Mouse (Mus musculus) ES-Bruce4 (cell line): ENCODE measurements around the gene Clrn3. TPM values are rescaled to one million over a fixed set of nuclear protein-coding genes. Genes with fewer than 3 reads are reported as not detected.

Experiments
- H3K27ac ChIP-seq: 2 replicates; pipeline ENCODE4 v1.5.1; 2012; ENCODE audit warnings: low read length, inconsistent platforms; ENCODE audit not compliant: insufficient read depth
- H3K27me3 ChIP-seq: 2 replicates; pipeline ENCODE4 v1.6.1; 2012; ENCODE audit warnings: mild to moderate bottlenecking, low read length, inconsistent platforms; ENCODE audit not compliant: control insufficient read depth, poor library complexity, insufficient read depth, severe bottlenecking
- H3K36me3 ChIP-seq: 2 replicates; pipeline ENCODE4 v1.6.1; 2012; ENCODE audit warnings: inconsistent platforms, mild to moderate bottlenecking, low read length, moderate library complexity; ENCODE audit not compliant: control insufficient read depth, poor library complexity, insufficient read depth, severe bottlenecking
- H3K4me1 ChIP-seq: one replicate; pipeline ENCODE4 v1.8.1; 2011; ENCODE audit warnings: low read length; ENCODE audit not compliant: control insufficient read depth, insufficient read depth
- H3K4me3 ChIP-seq: 2 replicates; pipeline ENCODE4 v1.5.1; 2011; ENCODE audit warnings: low read depth, mild to moderate bottlenecking, low read length
- H3K9ac ChIP-seq: 2 replicates; pipeline ENCODE4 v1.6.1; 2012; ENCODE audit warnings: low read depth, mild to moderate bottlenecking, inconsistent platforms; ENCODE audit not compliant: poor library complexity, severe bottlenecking
- H3K9me3 ChIP-seq: replicated peaks from 2 replicates; pipeline ENCODE4 v1.6.1; 2012; ENCODE audit warnings: mild to moderate bottlenecking, low read length, inconsistent platforms; ENCODE audit not compliant: control insufficient read depth, poor library complexity, insufficient read depth, severe bottlenecking
- CTCF ChIP-seq: IDR thresholded peaks from one replicate; pipeline ENCODE4 v1.8.1; 2011; ENCODE audit warnings: low read depth, low read length
- EP300 ChIP-seq: IDR thresholded peaks from 2 replicates; pipeline ENCODE4 v1.6.1; 2011; ENCODE audit warnings: low read depth, low read length; ENCODE audit not compliant: insufficient read depth
- POLR2A ChIP-seq: IDR thresholded peaks from one replicate; pipeline ENCODE4 v1.8.1; 2011; ENCODE audit warnings: low read length; ENCODE audit not compliant: insufficient read depth
- polyA plus RNA-seq: library from polyadenylated mRNA; stranded (reverse); fragments of >200 nt; gene quantifications from 2 replicates; pipeline ENCODE4 v1.2.4, GENCODE M21; 2011; ENCODE audit warnings: low read depth; ENCODE audit not compliant: missing spikeins, insufficient read depth, insufficient read length

The Clrn3 gene
- polyA plus RNA-seq, 1 experiment, result not detected

DNA sequence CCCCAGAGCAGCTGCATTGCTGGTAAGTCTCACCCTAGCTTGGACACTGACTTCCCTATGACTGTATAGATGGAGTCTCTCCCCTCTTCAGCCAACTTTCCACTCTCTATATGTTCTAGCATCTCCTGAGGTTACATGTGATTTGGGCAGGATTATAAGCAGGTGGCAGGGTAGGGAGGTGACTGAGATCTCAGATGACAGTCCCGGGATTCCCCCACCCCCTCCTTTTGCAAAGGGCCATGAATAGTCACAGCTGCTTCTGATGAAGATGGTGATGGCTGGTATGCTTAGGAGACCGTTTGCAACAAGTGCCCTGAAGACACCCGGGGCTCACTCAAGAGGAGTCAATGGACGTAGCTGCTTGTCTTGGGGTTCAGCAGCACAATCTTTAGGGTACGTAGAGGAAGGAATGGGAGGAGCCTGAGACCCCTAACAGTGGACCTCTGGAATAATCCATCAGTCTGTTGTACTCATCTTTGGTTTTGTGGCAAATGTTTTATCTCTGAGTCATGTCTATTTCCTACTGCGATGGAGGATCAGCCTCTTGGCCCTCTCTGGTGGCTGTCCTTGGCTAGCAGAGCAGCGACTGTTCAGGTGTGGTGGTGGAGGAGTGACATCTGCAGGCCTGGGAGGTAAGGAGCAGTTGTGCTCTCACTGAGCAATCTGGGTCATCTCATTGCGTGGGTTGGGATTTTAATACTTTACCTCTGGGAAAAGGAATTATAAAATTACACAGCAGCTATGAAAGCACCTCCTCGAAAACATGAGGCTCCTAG, 38.5 kb downstream of the Clrn3 start:
- Histone ChIP-seq H3K9ac (no peak overlapping the region), H3K27me3 (no peaks in the 10 kb centered on the region), H3K9me3 (no peaks in the 10 kb centered on the region), H3K36me3 (no peaks in the 10 kb centered on the region), H3K27ac (no peak overlapping the region), H3K4me3 (no peak overlapping the region), H3K4me1 (no peaks in the 10 kb centered on the region)
- TF ChIP-seq CTCF (no peak), EP300 (no peak)

DNA sequence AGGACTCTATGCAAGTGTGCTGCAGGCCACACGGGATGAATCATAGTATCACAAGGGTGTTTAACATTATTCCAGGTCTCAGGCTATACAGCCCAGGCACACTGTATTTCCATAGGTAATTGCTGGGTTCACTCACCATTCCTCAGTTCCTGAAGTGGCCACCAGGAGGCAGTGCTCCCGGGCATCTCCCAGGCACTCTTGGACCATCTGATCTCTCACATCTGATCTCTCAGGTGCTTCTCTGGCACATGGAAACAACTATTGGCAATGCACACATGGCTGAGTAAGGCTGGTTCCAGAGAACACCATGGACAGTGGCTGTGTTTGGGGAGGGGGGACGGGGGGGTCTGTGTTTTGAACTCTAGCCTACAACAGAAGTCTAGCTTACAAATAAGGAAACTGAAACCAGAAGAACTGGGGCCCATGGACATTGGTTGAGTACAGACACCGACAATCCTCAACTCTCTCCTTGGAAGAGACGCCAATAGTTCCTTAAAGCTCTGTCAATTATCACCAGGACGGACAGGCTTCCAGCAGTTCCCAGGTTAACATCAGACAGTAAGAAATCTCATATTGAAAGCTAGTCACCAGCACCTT, 40.1 kb downstream of the Clrn3 start:
- H3K36me3 ChIP-seq, result no peaks in the 10 kb centered on the region
- TF ChIP-seq EP300 (no peak), CTCF (peak; percentile 66)
- no peak overlapping the region for H3K27ac ChIP-seq
- no peaks in the 10 kb centered on the region for H3K9me3 ChIP-seq
- no peaks in the 10 kb centered on the region for H3K27me3 ChIP-seq
- no peak overlapping the region for H3K9ac ChIP-seq
- no peaks in the 10 kb centered on the region for H3K4me1 ChIP-seq
- no peak overlapping the region for H3K4me3 ChIP-seq

DNA sequence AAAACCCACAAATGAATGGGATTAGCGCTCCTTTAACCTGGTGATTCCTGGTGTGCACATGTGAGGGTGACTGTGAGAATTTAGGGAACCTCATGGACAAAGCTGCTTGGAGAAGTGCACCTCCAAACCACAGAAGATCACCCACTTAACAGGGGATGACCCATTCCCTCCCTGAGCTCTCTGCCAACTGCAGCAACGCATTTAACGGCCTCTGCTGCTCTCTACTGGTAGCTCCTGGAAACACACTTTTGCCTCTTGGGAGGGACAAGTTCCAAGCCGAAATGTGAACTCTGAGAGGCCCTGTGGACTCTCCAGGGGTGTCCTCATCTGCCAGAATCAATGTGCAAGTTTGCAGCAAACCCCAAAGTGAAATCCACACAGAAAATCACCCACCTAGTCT, 41.0 kb downstream of the Clrn3 start:
- no peaks in the 10 kb centered on the region for H3K9me3 ChIP-seq
- H3K4me3 ChIP-seq, result no peak overlapping the region
- H3K27ac ChIP-seq, result no peak overlapping the region
- no peak for TF ChIP-seq POLR2A
- peak; percentile 88 for TF ChIP-seq CTCF
- no peaks in the 10 kb centered on the region for H3K4me1 ChIP-seq
- H3K36me3 ChIP-seq, result no peaks in the 10 kb centered on the region
- no peak overlapping the region for H3K9ac ChIP-seq
- no peaks in the 10 kb centered on the region for H3K27me3 ChIP-seq

DNA sequence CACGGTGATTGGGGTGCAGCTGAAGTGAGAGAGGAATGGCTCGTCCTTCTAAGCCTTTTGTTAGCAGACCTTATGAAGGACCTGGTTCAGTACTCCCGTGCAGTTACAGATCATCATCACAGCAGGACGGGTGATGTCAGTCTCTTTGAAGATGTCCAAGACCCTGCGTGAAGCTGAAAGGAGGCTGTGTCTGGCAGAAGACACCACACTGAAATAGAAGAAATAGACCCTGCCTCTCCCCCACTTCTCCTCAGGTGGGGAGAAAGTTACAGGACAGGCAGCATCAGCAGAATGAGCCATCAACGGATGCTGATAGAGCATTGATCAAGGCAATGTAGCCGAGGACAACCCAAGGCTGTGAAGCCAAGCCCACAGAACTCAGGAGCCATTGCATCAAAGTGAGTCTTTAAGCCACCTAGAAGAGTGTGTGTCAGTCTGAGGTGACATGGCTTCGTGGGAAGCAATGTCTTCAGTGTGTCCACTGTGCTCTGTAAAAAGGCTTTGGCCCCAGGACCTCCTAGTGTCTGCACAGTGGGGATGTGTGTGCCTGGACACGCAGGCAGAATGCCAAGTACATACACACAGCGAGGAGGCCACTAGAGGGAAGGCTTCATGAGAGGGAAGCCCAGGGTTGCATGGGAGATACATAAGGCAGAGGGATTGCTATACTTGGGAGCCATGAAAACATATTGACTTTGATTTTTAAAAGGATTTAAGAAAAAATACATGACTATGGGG, 41.6 kb downstream of the Clrn3 start:
- Histone ChIP-seq H3K9ac (no peak overlapping the region), H3K27me3 (no peaks in the 10 kb centered on the region), H3K9me3 (no peaks in the 10 kb centered on the region), H3K4me3 (no peak overlapping the region), H3K36me3 (no peaks in the 10 kb centered on the region), H3K4me1 (no peaks in the 10 kb centered on the region), H3K27ac (no peak overlapping the region)
- TF ChIP-seq EP300 (no peak), CTCF (no peak), POLR2A (no peak)

DNA sequence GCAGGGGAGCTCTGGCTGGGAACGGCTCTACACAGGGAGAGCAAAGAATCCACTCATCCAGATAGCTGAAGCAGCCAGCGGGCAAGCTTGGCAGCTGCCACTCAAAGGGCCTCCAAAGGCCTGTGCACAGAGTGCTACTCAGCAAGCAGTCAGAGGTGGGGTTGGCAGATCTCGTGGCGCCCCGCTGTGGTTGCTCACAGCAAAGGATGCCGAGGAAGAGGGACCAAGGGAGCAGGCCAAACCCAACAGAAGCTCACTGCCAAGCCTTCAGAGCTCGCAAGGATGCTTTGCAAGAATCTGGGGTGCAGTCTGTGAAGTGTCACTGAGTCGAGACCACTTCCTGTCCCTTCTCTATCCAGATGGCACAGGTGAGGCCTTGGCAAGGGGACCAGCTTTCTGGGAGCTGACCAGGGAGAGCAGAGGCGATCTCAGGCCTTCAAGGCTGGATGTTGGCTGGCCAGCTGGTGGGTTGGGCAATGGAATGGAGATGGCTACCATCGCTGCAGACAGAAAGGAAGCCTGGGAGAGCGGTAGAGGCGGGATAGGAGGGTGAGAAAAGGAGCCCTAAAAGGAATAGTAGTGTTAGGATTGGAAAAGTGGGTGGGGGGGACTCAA, 42.6 kb downstream of the Clrn3 start:
- Histone ChIP-seq H3K36me3 (no peaks in the 10 kb centered on the region), H3K27me3 (no peaks in the 10 kb centered on the region), H3K9ac (no peak overlapping the region), H3K4me1 (no peaks in the 10 kb centered on the region), H3K27ac (no peak overlapping the region), H3K4me3 (no peak overlapping the region), H3K9me3 (no peaks in the 10 kb centered on the region)
- TF ChIP-seq EP300, result no peak
- peak; percentile 51 for TF ChIP-seq CTCF
- no peak for TF ChIP-seq POLR2A
